Mouse (Mus musculus) ovary, postnatal 10 days (tissue): ENCODE results near the gene Ercc2.

Experiments
- DNase-seq: peaks from one replicate; pipeline ENCODE4 v3.0.0; 2022; ENCODE audit warnings: low spot score

Ercc2 gene

DNA sequence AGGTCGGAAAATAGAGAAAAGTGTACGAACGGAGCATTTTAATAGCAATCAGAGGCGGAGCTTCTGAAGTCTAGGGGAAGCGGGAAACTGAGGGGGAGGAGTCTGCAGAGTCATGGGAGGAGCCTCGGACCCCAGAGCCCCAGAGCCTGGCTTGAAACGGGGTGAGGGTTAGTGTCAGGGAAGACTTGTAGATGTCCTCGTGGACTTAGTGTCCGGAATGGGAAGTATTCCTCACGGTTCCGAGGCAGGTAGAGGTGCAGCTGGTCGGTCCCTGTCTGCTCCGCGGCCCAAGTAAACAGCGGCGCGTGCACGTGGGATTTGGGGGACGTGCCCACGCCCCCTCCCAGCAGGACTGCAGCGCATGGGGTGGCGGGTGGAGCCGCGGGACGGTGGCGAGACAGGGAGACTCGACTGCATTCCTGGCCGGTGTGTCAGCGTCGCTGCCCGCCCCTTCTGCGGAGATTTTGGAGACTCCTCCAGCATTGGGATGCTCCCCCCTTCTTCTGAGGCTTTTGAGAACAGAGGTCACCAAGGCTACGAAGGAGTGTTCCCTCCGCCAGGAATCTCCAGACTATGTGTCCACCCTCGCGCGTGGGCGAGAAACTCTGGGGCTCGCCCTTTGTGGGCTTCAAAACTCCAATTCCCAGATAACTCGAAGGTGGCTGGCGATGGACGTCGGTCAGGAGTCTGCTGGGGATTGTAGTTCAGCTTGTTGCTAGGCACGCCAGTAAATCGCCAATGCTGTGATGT is 21.7 kb upstream of the Ercc2 start:
- no peak for DNase-seq

DNA sequence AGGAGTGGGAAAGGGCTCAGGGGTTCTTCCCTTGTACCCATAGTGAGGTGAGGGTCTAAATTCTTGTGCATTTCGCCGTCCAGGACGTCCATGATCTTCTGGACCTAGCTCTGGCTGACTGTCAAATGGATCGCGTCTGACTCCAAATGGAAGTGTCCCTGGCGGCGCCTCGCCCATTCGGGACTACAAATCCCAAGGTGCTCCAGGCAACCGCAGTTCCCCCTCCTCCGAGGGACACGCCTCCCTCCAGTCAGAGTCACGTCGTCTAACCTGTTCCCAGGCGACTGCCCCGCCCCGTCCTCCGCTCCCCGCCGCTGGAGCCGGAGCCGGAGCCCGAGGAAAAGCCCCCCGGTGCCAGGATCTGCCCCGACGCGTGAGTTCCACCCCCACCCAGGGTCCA is 20.9 kb upstream of the Ercc2 start:
- DNase-seq = no peak

DNA sequence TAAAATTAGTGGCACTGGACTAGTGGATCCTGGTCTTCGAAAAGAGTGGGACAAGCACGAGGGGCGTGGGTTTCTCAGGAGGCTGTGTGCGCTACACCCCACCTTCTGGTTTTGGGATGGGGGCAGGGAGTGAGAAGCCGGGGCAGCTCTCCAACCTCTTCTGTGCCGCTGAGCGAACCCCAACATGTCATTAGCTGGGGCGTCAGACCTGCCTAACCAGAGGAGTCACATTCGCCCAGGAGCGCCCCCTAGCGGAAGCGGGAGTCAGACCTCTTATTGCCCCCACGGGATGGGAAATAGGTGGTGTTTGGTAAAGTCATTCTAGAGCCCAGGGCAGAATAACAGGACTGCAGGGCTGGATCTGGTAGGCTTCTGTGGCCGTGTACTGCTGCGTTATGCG is 20.1 kb upstream of the Ercc2 start:
- DNase-seq = no peak

DNA sequence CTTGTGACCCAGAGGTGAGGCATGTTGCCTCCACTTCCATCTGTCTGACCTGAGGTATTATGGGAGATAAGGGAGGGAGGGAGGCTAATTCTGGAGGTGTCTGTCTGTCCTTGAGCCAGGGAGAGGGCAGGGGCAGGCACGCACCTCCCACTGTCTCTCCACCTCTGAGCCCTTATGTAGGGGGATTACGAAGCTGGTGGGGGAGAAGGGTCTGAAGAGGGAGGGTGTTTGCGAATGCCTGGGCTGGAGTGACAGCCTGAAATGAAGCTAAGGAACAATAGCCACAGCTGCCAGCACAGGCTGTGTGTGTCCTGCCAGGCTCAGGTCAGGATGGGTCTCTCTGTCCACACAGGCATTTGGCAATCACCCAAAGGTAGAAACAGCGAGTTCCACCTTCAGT is 19.5 kb upstream of the Ercc2 start:
- no peak for DNase-seq

DNA sequence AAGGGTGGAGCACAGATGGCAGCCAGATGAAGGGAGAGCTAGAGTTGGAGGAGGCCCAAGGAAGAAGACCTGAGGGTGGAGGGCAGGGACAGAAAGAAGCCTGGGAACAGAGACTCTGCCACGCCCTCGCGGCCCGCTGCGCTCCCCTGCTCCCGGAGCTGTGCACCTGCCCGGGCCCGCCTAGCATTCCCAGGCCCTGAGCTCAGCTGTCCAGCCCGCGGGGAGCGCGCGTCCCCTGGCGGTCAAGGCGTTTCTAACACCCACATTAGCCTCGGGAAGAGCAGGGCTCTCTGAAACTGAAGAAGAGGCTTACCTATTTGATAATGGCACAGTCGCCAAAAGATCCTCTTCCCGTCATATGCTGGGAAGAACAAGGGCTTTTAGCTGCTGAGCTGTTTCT is 17.9 kb upstream of the Ercc2 start:
- DNase-seq = no peak

DNA sequence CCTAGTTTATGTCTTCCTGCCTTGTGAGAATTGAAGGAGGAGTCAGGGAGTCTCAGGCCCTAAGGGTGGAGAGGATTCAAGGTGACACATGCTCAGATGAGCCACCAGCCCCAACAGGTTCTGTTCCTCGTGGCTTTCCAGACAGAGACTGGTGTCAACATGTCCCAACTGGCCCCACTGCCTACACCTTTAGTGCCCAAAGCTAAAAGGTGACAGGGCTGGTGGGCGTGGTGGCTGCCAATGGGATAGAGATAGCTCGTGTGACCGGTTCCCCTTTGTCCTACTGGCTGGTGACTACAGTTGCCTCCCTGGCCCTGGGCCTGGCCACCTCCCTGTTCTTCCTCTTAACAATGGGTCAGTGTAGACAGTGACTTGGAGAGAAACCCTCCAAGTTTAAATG is 16.4 kb upstream of the Ercc2 start:
- no peak for DNase-seq

DNA sequence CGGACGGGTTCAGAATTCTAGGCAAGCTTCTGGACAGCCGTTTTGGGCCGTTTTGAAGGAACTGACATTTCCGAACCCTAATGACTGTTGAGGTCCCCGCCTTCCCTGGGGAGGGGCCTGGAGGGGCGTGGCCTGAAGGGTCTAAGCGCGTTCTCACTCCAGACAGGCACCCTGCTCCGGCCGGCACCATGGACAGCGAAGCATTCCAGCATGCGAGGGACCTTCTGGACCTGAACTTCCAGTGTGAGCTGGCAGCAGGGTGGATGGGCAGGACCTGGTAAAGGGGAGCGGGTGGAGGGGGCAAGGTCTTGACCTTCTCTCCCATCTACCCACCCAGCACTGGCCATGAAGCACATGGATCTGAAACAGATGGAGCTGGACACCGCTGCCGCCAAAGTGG is 13.4 kb upstream of the Ercc2 start:
- no peak for DNase-seq

DNA sequence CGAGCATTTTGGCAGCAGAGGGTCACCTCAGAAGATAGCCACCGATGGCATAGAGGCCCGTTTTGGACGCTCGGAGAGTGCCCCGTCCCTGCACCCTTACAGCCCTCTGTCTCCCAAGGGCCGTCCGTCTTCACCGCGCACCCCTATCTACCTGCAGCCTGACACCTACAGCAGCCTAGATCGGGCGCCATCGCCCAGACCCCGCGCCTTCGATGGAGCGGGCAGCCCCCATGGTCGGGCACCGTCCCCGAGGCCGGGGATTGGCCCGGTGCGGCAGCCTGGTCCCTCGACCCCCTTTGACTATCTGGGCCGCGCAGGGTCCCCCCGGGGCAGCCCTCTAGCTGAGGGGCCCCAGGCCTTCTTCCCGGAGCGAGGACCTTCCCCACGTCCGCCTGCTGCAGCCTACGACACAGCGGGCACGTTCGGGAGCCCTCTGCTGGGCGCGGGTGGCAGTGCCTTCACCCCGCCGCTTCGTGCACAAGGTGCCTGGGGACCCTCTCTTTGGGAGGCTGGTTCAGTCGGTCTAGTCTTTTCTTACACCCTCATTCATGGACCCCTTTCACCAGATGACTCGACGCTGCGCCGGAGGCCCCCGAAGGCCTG is 11.9 kb upstream of the Ercc2 start:
- DNase-seq = no peak

DNA sequence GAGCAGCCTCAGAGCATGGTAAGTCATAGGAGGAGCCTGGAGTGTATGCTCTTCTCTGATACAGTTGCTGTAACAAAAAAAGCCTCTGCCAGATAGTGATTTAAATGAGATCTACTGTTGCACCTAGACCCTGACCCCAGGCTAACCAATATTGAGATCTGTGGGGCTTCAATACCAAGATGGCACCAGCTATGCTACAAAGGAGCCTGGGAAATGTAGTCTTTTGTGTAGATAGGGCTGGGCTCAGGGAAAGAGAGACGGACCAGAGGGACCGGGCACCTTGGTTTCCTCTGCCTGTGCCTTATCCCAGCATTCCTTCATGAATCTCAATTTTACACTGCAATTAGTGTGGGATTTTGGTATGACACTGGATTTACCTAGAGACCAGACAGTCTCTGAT is 8.4 kb upstream of the Ercc2 start:
- DNase-seq = no peak

DNA sequence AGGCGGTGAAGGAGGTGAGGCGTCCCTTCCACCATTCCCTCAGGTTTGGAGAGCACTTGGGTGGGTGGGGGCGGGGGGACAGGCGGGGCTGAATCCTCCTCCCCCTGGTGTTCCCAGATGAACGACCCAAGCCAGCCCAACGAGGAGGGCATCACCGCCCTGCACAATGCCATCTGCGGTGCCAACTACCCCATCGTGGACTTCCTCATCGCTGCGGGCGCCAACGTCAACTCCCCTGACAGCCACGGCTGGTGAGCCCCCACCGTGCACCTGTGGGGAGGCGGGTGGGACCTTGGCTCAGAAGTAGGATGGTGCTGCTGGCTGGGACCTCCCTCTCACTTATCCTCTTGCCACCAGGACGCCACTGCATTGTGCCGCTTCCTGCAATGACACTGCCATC is 6.4 kb upstream of the Ercc2 start:
- no peak for DNase-seq

DNA sequence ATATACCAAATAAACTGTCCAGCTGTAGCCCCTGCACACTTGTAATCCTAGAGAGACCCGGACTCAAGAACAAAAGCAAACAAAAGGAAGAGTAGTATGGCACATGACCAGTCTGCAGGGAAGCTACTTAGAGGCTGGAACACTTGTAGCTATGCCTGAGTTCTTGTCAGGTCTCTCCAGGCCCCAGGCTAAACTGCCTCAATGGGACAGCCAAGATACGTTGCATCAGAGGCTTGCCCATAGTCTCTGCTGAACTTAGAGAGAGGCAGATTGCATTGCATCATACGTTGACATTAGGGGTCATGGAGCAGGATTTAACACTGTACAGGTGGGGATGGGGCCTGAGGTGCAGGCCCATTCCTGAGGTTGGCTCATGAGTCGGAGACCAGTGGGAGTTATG is 5.8 kb upstream of the Ercc2 start:
- no peak for DNase-seq

DNA sequence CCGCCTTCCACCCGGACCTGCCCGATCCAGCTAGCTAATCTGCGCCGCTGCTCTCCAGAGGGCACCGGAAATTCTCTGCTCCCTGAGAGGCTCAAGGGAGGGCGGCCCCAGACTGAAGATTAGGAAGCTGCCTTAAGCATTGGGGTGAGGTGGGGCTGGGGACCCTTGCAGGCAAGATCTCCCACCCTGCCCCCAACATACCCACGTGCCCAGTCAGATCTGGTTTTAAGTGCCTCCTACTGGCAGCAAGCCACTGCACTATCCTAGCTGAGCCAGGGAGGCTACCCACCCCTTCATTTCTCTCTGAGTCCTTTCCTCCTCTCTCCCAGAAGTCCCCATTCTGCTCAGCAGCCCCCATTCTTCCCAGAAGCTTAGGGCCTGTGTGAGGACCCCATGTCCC is 3.8 kb upstream of the Ercc2 start:
- DNase-seq = no peak

DNA sequence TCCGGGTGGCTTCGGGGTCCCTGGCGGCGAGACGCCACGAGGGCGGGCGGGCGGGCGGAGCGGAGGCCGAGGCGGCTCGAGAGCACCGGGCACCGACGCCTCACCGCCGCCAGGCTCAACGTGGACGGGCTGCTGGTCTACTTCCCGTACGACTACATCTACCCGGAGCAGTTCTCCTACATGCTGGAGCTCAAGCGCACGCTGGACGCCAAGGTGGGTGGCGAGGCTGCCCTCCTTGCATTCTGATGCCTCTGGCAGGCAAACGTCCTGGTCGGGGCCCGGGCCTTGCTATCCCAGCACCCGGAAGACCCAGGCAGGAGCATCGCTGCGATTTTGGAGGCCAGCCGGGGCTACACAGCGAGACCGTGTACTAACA is 344 bp downstream of the Ercc2 start:
- no peak for DNase-seq

DNA sequence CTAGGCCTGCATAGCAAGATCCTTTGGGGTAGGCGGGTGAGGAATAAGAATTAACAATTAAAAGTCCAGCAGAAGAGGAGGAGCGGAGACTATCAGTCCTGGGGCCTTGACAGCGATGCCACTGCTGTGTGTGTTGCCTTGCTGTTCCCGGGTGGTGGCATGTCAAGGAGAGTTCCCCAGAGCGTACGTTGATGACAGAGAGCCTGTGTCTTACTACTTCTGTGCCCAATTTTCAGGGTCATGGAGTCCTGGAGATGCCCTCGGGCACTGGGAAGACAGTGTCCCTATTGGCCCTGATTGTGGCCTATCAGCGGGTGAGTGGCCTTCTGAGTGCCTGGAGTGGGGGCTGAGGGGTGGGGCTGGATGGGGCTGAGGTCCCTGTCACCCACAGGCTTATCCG is 1.9 kb downstream of the Ercc2 start:
- no peak for DNase-seq

DNA sequence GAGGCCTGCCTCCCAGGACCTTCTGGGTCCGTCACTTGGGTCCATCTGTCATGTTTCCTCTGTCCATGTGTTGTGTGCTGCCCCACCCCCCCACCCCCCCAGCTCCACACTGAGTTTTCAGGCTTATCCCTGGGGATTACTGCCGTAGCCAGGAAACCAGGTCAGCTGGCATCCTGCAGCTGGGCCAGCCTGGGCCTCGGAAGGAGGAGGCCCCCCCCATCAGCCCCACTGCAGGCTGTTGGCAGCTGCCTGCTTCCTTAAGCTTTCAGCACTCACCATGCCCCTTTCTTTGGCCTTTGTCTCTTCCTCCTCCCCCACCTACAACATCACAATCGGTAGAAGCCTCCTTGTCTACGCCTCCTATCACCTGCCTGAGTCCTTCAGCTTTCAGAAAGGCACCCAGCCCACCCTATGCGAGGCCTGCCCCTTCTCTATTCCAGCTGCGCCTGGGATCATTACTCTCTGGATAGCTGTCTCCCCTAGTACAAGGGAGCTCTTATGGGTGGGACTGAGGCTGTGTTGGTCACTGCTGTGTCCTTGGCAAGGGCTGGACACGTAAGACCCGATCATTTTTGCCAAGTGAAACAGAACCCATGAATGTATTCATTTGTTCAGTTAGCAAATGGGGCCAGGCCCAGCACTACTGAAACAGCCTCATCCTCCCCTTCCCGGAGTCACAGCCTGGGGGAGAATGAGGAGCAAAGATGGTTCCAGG is 7.0 kb downstream of the Ercc2 start:
- DNase-seq = no peak

DNA sequence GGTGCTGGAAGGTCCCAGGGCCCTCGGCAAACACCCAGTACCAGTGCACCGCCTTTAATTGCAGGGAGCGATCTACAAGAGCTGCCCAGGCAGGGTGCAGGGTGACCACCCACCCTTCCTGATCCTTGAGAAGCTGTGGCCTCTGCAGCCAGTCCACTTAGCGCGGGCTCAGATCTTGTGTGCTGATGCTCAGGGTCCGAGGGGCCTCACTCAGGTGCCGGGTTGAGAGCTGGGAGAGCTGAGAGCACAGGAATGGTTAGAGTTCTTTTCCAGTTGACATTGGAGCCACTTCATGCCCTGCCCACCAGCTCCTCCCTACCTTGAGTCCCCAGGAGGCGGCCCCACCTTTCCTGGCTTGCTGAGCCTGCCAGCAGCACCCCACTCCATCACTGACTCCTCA is 12.7 kb downstream of the Ercc2 start:
- no peak for DNase-seq

DNA sequence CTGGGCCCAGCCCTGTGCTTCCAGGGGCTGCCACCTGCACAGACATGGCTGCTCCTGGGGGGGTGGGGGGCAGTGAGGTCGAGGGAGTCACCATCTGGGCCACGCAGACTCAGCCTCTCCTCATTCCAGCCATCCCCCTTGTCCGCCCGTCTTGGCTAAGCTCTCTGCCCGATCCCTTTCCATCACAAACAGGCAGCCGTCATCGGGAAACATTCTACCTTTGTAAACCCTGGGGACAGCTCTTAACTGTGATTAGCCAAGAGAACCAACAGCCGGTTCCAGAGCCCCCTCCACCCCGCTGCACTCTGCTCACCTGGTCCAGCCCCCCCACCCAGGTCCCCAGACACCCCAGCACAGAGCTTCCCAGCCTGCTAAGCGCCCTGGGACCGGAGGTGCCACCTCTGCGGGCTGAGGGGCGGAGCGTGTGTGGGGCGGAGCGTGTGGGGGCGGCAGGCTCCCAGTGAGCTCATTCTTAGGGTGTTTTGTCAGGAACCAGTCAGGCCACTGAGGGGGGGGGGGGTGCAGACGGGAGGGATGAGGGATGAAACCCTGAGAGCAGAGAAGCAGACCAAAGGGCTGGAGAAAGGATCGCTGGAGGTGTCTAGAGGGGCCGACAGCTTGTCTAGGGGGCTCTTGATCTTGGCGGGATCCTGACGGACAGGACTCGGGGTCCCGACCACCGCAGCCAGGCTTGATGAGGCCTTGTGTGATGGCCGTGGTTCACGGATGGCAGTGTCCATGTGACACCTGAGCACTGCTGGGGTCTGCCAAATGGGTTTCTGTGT is 17.9 kb downstream of the Ercc2 start:
- DNase-seq = no peak

DNA sequence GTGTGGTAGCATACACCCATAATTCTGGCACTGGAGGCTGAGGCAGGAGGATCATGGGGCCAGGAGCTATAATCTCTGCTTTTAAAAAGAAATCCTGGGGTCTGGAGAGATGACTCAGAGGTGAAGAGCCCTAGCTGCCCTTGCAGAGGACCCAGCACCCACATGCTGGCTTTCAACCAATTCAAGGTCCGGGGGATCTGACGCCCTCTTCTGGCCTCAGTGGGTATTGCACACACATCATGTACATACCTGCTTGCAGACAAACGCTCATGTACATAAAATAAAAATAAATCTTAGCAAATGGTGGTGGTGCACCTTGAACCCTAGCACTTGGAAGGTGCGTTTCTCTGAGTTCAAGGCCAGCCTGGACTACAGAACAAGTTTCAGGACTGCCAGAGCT is 19.1 kb downstream of the Ercc2 start:
- no peak for DNase-seq

DNA sequence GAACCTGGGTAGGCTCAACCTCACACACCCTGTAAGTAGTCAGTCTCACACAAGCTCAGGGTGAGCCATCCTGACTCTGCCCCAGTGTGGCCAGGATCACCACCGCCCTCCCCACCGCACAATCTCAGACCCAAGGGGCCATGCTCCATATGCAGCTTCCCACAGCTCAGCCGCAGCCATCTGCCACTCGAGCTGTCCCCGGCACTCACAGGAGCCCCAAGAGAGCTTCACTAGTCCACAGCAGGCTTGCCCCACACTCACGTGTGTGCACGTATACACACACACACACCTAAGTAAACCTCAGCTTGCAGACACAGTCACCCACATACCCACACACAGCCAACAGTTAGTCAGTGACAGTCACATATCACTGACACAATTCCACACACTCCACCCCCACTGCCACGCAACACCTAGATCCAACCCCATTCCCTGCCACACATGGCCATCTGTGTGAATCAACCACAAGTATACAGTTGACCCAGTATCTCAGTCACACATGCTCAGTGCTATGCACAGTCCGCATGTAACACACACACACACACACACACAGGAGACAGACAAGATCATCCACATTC is 20.8 kb downstream of the Ercc2 start:
- DNase-seq = no peak

DNA sequence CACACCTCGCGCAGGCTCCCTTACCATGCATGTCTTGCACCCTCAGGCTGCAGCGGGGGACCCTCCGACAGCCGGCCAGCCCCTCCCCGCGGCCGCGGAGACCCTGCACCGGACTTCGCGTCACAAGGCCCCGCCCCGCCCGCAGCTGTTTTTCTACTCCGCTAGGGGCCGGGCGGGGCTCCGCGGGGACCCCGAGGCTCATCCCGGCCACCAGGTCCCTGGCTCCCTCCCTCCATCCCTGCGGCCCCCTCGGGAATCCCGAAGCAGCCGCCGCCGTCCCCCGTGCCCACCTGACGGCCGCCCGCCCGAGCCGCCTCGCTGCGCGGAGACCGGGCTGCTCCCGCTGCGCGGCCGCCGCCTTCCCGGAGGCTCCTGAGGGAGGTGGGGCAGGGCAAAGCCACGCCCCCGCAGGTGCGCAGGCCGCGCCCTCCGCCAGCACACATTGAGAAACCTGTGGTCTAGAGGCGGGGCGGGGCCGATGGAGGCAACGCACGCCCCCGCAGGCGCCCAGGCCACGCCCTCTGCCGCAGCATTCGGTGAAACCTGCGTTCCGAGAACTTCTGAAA is 22.0 kb downstream of the Ercc2 start, which contains the start of gene Klc3:
Klc3 (minus strand) TSS at position 374 of the 566 bp plus-strand sequence.
- DNase-seq = peak; percentile 14

DNA sequence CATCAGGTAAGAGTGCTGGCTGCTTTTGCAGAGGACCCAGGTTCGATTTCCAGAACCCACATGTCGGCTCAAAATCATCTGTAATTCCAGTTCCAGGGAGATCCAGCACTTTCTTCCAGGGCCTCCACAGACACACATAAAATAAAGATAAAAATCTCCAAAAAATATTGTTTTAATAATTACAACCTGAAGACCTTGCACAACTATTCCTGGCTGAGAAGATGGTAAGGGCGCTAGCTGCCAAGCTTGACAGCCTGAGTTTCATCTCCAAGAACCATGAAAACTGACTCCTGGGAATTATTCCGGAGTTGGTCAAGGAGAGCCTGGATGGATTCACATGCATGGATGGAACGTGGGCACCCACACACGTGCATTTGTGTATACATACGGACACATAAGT is 22.7 kb downstream of the Ercc2 start, which contains the start of gene Ckm:
Ckm (plus strand) TSS at position 301 of the 400 bp plus-strand sequence.
- no peak for DNase-seq

DNA sequence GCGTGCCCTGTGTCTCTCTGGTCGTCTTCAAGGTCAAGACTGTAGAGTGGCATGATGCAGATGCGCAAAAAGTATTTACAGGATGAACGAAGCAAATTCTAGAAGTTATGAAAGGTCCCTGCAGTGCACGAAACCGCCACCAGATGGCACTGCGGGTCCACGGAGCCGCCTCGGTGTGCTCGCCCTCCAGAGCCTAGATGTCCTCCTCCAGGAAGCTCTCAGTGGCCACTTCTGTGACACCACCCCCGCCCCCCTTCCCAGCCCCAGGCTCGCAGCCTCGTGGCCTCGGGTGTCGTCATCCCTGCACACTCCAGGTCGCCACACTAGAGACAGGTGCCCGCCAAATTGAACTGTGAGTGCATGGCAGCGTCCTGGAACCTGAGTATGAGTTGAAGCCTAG is 23.6 kb downstream of the Ercc2 start:
- DNase-seq = peak; percentile 70
